Mouse (Mus musculus) T-cell, adult 2 months (primary cell): ENCODE results near the gene Pou1f1.

ENCODE experiments used
- DNase-seq: peaks from one replicate; pipeline ENCODE4 v3.0.0; 2022; ENCODE audit warnings: low spot score

The Pou1f1 gene

DNA sequence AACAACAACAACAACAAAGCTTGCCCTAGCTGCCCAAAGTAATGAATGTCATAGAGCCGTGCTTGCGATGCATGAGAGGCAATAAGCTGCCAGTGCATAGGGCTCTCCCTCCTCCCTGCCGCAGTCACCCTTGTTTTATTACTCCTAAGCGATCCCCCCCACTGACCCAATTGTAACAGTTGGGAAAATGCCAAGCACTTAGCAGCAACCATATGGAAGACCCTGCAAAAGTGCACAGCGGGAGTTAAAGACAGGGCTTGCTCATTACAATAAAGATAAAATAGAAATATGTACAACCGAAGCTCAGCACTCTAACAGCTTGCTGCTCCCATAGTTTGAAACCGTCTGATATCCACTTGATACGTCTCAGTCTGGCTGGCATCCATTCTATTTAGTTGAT is 44.0 kb downstream of the Pou1f1 start:
- no peak for DNase-seq

DNA sequence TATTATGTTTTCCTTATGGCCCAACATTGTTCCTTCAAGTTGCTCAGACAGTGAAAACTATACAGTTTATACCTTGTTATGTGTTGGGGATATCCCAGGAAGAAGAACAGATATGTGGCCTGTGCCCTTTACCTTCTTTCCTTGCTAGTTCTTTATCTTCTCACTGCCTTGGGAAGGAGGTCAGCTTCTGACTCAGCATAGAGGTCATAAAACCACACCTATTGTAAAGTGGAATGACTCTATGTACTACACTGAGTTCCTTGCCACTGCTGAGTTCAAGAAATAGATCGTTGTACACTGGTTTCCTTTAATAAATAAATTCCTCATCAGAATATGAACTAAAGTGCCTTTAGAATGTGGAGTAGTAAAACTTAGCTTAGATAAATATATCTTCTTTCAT is 44.6 kb downstream of the Pou1f1 start:
- no peak for DNase-seq

DNA sequence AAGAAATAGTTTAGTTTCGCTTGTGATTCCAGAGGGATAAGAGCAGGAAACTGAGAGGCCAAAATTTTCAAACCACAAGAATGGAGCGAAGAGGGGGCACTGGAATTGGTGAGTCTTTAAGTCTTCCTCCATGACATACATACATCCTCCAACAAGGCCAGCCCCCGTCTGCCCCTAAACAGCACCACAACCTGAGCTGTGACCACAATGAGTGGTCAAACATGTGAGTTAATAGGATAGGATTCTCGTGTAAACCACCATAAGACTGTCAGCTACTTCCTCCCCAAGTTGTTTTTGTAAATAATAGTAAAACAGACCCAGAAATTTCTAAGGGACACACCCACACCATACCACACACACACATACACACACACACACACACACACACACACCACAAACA is 48.5 kb downstream of the Pou1f1 start:
- no peak for DNase-seq

DNA sequence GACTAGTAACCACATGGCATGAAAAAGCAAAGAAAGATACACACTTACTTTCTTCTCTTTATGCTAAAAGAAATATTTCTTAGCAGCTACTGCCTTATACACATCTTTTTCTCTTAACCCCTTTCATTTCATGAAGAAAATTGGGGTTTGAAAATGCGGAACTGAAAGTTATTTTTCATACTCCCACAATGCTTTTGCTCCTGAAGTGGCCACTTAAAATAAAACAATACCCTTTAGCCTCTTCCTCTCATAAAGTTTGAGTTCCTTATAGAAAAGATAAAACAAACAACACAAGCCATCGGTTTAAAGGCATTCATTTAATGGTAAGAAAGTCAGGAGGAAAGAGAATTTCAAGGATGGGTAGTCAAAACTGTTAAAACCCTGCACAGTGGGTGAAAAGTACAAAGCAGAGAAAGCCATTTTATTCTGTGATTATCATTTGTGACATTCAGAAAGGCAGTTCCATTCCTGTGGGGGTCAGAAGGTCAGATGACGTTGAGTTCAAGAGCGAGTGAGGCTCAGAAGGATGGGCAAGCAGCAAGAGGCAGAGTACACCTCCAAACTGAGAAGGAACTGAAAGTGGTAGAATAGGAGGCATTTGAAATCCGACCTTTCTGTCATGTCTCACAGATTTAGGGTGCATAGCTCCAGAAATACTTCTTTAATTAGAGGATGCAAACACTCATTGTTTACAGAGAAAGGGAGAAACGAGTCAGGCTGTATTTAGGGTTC is 57.2 kb downstream of the Pou1f1 start:
- no peak for DNase-seq
